Mouse (Mus musculus) lung, postnatal 0 days (tissue): Measurements from ENCODE around the gene Lin7a.

Source experiments
- CTCF ChIP-seq: IDR thresholded peaks from 2 replicates; pipeline ENCODE4 v1.5.1; 2016; ENCODE audit warnings: antibody characterized with exemption, mild to moderate bottlenecking
- EP300 ChIP-seq: IDR thresholded peaks from 2 replicates; pipeline ENCODE4 v1.6.1; 2016; ENCODE audit warnings: antibody characterized with exemption, mild to moderate bottlenecking, control low read depth

DNA sequence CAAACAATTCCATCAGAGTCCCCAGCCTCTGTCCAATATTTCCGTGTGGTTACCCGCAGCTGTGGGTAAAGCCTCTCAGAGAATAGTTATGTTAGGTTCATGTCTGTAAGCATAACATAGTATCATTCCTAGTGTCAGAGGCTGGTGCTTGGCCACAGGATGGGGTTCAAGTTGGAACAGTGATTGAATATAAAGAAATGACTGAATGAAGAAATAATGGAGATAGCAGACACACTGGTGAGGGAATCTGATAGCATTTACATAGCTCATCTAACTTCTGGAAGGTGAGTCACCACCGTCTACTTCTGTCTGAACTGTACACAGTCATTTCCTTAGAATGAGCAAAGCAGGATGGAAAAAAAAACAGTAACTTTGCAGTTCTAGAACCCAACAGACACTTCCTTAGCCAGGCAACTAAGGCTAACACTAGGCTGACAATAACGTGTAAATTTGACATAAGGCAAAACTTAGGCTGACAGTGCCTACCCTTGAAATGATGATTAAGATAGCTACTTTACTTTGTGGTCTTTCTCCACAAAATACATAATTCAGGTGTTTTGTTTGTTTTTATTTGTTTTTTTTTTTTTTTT lies 40.0 kb upstream of the Lin7a start:
- TF ChIP-seq EP300 (no peak), CTCF (no peak)
